Mouse (Mus musculus) ovary, adult 18-20 months (tissue): ENCODE measurements around the gene Akt1.
A peak's percentile ranks its signal among the peaks of the same experiment; 100 is the strongest.

Experiments
- DNase-seq: peaks from one replicate; pipeline ENCODE4 v3.0.0; 2022; ENCODE audit warnings: low spot score, mixed read lengths

Gene Akt1

DNA sequence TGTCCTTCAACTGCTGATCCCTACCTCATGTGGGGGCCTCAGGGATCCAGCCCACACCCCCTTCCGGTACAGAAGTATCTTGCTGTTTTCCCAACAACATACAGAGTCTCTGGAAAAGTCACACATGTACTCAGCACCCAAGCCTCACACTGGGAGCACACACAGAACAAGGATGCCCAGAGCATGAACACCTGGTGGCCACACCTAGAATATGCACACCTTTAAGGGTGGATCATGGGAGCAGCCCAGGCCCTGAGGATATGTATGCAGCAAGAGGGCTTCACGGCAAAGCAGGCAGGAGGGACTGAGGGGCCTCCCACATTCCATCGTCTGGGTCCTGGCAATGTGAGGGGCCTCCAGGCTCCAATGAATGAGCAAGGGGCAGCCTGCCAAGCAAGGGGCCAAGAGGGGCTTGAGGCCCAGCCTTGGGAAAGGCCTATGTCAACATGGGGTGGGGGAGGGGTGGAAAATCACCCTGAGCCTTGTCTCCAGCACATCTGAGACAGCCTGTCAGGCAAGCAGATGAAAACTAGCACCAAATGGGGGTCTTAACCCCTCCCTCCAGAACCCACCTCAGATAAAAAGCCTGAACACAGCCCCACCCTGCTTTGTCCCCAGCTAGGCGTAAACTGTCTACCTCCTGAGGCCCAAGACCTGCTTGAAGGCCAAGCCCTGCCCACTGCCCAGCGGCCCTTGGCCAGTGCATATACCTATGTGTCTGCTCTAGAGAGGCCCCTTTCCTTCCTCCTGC is 13.9 kb downstream of the Akt1 start:
- DNase-seq: no peak

DNA sequence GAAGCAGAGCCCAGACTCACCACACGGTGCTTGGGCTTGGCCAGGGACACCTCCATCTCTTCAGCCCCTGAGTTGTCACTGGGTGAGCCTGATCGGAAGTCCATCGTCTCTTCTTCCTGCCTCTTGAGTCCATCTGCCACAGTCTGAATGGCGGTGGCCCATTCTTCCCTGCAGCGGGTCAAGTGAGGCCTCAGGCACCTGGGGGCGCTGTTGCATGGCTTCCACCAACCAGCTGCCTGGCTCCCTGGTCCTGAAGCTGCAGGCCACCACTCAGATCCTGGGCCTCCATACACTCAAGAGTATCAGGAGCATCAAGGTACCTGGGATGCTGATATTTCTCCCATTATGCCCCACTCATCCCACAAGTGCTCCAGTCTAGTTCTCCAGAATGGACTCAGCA is 15.6 kb downstream of the Akt1 start:
- DNase-seq: no peak

DNA sequence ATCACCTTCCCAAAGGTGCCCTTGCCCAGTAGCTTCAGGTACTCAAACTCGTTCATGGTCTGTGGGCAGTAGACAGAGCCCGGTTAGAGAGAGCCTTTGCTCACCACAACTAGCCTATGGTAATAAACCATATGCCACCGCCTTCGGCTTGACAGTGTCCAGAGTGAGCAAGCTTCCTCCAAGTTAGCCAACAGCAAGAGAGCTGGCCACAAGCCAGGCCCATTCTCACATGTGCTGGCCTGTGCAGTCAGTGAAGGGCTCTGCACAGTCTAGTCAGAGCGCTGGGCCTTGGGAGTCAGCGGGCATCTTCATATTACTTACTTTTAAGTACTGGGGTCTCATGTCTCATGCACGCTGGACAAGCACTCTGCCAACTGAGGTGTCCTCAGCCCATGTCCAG is 16.1 kb downstream of the Akt1 start:
- DNase-seq: no peak

DNA sequence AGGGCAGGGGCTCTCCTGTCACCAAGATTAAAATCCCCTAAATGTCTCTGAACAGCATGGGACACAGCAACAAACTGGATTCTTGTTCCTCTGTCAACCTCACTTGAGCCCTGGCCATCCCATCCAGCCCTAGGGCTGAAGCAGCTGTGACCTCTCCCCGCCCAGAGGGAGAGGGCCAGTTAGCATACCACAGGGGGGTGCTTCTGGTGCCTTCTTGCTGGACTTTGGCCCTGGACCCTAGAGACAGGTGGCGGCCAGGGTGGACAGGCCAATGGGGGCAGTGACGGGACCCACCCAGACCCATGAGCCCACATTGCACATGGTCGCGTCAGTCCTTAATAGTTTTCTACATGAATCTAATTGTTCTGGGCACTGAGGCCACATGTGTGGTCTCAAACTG is 20.6 kb downstream of the Akt1 start:
- no peak for DNase-seq

DNA sequence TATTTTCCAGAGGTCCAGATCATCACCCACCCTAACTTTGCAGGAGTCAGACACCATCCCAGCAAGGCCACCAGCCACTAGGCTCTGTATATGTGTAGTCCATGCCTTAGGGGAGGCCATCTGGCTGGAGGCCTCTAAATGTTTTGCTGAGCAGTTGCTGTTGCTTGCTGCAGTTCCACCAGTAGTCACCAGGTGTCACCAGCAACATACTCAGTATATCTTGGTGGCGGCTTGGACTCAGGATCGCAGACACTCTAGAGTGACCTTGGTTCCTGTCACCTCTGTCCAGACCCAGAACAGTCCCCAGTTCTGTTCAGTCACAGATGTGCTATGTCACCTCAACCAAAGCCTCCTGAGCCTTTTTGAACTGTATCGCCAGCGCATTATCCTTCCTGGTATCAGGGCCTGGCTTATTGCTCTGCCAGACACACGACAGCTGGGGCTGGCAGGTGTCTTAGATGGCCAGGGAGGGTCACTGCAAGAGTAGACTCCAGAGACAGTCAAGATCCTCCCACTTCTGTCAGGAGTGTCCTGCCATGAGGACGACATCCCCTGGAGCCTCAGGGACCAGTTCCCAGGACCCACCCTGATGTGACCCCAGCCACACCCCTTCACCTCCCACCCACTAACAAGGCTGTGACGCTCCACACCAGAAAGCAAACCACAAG is 21.4 kb downstream of the Akt1 start:
- peak; percentile 62 for DNase-seq

DNA sequence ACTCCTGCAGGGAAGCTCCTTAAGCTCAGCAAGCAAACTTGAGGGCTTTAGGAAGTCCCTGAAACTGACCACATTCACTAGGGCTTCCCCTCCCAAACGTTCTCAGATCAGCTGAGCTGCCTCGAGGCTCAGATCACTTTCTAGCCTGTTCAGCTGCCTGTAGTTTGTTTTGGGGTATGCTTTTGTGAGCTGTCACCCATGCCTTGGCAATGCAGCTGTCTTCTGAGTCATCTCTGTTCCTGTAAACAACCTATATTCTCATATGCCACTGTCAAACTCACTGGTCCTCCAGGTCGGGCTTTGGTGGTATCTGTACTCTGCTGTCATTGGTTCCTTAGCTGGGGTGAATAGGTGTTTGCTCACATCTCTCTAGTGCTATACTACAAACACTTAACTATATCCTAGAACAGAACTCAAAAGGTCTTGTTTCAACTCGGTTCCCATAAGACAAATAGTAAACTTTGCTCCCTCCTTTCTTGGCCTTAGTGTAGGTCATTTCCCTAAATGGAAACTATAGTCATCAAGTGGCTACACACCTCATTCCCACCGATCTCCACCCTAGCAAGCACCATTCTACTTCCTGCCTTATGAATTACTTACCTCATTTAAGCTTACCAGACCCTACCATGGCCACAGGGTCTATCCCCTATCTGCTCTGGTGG is 22.8 kb downstream of the Akt1 start:
- no peak for DNase-seq

DNA sequence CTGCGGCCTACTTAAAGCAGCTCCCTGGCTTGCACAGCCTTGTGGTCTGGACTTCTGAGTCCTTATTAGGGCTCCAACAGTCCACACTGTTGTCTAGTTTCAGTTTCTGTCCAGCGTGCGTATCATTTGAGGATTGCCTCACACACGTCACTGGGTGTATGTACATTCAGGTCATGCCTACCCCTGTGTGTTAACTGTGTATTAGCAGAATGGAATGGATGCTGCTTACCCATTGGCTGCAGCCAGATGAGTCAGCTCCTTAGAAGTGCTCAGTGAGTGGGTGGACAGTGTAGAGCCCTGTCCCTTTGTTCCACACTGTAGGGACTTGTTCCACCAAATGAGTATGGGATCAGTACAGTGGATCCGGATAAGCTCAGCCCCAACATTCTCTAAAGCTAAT is 26.6 kb downstream of the Akt1 start:
- no peak for DNase-seq

DNA sequence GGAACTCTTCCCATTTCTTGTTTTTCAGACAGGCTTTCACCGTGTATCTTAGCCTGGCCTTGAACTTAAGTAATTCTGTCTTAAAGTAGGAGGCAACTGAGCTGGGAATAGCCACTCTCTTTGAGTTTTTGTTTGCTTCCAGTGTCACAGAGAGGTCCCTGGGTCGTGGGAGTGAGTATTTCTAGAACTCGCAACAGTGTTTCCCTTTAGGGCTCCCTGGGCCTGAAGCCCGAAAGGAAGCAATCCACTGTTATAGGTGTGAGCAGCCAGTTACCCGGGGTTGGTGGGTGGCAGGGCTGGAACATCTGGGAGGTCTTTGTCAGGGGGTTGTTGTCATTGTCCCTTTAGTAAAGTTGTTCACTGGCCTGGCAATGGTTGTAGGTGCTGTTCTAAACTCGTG is 28.5 kb downstream of the Akt1 start:
- no peak for DNase-seq

DNA sequence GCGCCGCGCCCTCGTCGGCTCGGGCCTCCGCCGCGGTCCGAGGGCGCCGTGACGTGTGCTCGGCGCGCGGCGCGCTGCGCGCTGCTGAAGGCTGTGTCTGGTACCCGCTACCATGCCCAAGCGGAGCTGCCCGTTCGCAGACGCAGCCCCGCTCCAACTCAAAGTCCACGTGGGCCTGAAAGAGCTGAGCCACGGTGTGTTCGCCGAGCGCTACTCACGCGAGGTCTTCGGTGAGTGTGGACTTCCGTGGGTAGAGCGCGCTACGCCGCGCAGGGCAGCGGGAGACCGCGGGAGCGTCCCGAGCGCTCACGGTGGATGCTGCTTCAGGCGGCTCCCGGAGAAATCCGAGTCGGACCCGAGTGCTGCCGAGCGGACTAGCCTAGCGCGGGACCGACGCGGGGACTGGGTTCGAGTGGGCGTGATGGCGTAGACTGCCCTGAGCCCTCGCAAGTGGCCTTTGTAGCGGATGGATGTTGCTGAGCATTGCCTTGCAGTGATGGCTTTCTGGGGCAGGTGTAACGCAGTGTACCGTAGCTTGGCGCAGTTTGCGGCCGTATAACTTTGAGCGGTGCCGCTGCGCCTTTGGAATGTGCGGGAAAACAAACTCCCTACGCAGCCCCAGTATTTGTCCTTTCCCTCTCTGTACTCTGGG is 29.7 kb downstream of the Akt1 start:
- DNase-seq: no peak

DNA sequence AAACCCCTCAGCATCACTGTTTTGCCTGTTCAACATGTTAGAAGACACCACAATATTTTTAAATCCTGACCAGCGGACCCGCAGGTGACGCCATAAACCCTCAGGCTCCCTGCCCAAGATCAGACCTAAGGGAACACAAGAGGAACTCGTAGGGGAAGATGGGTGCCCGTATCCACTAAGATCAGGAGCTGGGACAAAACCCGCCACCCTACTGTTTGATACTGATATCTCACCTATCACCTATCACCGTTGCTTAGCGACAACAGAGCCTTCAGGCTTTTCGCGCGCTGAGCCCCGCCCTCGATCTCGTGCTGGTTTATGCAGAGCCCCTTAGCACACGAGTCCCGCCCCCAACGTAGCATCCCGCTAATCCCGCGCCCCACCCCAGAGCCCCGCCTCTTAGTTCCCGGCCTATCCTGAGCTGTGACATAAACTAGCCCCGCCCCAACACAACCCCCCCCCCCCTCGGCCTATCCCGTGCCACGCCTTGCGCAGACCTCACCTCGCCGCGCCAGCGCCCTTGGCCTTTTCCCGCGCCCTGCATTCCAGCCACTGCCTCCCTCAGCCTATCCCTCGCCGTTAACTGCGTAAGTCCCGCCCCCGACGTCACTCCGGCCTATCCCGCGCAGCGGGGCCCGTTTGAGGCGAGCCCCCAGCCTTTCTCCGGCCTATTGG is 30.4 kb downstream of the Akt1 start, which contains the start of gene Siva1:
TSS of gene Siva1 (plus strand) at position 500 of the 675 bp plus-strand sequence.
- DNase-seq: peak; percentile 99

DNA sequence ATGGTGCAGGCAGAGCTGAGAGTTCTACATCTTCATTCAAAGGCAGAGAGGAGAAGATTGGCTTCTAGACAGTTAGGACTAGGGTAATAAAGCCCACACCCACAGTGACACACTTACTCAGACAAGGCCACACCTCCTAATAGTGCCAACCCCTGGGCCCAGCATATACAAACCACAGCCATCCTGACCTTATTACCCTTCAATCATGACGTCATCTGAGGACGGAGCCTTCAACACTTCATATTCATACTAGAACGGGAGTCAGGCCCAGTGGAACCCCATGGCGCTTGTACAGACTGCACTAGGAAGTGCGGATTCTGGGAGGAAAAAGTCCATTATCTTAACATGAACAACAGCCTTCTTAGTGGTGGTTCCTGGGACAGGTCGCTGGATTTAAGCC is 31.6 kb downstream of the Akt1 start:
- DNase-seq: no peak

DNA sequence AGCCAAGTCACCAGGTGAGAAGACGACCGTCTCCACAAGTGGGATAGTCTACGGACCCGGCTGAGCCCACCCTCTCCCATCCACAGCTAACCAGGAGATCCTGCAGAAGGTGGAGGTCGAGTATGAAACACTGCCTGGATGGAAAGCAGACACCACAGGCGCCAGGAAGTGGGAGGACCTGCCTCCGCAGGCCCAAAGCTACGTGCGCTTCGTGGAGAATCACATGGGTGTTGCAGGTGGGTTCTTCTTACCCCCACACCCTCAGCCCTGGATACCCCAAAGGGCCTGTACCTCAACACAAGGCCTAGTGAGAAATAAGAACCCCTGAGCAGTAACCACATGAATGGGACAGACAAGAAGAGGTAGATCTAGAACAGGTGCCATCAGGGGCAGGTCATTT is 35.2 kb downstream of the Akt1 start:
- no peak for DNase-seq

DNA sequence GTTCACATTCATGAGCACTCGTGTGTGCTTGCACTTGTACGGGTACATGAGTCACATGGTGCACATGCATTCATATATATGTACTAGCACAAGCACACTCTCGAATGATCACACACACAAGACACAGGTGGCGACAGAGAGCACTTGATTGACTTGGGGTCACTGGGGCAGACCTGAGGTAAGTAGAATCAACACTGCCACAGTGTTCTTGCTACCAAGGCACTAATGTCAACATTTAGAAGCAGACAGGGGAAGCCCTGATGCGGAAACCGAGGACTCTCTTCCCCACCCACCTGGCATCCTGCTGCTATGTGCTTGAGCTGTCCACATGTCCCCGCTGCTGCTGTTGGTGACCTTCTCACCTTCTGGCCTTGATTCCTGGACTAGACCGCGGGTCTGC is 41.0 kb downstream of the Akt1 start:
- no peak for DNase-seq

DNA sequence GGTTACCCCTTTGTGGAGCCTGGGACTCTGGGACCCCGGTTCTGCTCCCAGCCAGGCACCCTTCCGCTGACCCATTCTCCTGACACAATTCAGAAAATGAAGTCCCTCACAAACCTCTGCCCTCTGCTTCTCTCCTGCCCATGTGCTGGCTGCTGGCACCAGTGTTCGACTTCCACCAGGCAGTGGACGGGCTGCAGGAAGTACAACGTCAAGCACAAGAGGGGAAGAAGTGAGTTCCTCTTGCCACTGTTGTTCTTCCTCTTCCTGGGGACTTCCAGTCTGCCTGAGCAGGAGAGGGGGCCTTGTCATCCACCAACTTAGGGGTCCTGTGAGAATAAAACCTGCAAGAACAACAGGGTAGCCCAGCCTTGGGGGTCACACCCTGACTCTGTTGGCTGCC is 41.8 kb downstream of the Akt1 start:
- DNase-seq: no peak

DNA sequence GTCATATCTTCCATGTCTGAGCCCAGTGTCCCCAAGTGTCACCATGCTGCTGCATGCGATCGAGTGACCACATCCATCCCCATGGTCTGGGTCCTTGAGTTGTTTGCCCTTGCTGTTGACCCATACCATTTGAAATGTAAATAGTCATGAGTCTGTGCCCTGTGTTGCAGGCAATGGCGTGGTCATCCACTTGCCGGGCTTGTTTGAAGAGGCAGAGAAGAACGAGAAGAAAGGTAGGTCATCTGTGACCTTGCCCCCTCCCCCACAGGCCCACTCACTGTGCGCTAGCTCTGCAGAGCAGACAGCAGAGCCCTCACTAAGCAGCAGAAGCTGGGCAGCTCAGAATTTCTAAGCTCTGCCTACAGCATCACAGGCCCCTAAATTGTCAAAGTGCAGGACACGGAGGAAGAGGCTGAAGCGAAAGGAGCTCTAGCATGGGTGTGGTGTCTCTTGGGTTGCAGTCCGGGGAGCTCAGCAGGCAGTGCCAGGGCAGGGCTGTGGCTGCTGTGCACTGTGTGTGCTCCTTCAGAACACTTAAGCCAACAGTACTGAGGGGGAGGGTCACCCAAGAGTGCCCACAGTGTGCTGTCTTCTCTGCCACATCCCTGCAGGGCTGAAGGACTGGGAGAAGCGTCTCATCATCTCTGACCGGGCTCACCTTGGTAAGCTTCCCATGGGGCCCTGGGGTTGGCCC is 42.5 kb downstream of the Akt1 start:
- DNase-seq: no peak

DNA sequence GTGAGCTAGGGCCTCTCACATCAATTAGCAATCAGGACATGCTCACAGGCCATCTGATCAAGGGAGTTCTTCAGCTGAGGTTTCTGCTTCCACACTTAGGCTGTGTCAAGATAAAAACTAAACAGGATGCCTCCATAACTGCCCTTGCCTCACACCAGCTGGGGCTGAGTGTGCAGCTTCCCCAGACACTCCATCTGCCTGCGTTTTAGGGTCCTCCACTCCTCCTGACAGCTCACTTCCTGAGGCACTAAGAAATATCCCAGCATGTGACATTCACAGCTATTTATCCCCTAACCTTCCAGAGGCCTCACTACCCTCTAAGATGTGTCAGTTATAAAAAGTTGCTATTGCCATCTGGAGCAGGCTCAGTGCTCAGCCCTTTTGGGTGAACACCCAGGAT is 43.2 kb downstream of the Akt1 start:
- no peak for DNase-seq

DNA sequence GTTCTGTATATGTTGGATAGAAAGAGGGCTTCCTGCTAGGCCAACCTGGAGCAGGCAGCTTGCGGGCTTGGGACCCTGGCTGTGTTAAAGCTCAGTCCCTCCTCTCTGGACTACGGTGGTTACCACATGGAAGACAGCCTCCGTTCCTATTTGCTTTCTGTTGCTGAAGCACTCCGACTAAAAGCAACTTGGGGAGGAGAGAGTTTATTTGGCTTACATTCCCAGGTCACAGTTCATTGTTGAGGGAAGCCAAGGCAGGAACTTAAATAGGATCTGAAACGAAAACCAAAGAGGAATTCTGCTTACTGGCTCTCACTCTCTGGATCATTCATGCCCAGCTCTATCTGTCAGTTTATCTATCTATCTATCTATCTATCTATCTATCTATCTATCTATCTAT is 43.9 kb downstream of the Akt1 start:
- no peak for DNase-seq

DNA sequence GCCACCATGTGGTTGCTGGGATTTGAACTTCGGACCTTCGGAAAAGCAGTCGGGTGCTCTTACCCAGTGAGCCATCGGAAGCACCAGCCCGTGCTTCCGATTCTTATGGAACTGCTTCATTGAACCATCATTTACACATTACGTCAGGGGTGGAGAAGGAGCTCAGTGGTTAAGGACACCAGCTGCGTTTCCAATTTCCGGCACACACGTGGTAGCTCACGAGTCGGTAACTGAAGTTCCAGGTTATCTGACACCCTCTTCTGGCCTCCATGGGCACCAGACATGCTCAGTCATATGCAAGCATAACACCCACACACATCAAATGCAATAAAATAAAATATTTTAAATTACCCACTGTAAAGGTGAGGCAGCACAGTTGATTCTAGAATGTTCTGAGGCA is 44.7 kb downstream of the Akt1 start:
- DNase-seq: no peak

DNA sequence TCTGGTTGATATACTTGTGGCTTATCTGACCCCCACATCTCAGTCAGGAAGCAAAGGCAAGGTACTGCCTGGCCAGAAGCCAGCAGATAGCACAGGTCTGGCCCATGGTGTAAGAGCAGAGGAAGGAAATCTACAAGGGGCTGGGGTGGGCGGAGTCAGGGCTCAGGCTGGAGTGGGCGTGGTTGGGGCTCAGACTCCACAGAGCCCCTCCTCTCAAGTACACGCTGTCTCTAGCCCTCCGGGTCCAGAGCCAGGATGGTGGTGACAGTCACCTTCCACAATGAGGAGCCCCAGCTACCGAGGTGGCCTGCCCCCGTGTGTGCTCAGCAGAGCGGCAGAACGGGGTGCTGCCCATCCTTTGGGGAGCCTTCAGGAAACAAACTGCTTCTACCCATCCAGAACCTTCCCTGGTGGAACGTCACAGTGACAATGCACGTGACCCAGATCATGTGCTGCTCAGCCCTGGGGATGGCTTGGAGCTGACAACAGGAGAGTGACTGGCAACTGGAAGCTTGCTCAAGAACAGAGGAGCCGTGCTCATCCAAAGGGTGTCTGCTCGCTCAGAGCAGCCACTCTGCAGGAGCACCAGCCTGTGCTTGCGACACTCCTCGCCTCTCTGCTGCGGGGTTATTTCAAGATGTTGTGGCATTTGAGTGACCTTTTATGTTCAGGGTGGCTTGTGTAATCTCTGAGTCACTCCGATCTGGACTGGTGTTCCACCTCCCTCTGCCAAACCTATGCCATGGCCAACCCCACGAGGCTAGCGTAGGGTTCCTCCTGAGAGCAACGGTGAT is 45.6 kb downstream of the Akt1 start:
- no peak for DNase-seq

DNA sequence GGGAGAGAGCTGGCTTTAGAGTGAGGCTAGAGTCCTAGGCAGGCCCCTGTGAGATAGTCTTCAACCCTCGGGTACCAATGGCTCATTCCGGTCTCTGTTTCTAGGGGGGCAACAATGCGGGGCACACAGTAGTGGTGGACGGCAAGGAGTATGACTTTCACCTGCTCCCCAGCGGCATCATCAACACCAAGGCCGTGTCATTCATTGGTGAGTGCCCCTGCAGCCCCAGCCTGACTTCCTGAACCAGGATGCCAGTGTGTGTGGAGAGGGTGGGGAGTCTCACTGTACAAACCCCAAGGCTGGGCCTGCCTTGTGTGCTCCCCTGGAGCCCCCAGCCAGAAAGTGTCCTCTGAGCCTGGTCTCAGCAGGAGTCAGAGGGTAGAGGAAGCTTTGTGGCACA is 46.5 kb downstream of the Akt1 start:
- no peak for DNase-seq
